Mouse (Mus musculus) E14TG2a.4 (cell line): ENCODE measurements around the gene Gm9048.
"Not testable (repeated sequence)": the region's sequence is repeated elsewhere in the genome, so short reads cannot be mapped to it uniquely, and the experiment has no call there.

Experiments
- CTCF ChIP-seq: conservative IDR thresholded peaks from 2 replicates; pipeline ENCODE4 v1.5.1; 2014; ENCODE audit warnings: low read length
- POU5F1 ChIP-seq: IDR thresholded peaks from 2 replicates; pipeline ENCODE4 v1.6.1; 2014; ENCODE audit warnings: low read length, borderline replicate concordance

GRCm38 (mm10) chr10:118332308-118332707, 16.2 kb downstream of the Gm9048 start, which contains the start of gene Gm9044:
- TF ChIP-seq CTCF, POU5F1: not testable (repeated sequence)
